Mouse (Mus musculus): ENCODE data around the gene Dnah3. TPM values are rescaled to one million over a fixed set of nuclear protein-coding genes. Genes with fewer than 3 reads are reported as not detected.

The Dnah3 gene
- polyA plus RNA-seq, 1 experiment from 2014 or later: 0.11 TPM

DNA sequence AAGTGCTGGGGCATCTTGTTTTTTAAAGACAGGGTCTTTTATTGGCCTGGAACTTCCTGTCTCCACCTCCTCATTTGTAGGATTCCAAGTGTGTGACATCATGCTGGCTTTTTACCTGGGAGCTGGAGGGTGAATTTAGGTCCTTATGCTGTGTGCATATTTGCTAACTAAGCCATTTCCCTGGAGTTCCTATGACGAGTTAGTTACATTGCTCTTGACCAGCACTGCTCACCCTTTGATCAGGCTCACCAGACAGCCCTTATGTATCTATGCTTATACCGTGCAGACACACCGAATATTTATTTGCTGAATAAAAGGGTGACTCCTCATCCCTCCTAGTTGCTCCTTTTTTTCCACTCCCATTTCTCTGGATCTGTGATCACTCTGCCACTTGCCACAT lies 14.9 kb downstream of the Dnah3 start:
- WGBS: 79% methylated on average over 3 of the region's 3 CpGs
- ATAC-seq: no peak
- H3K36me3 ChIP-seq (ENCODE audit: control insufficient read depth, insufficient read depth, low read length): no peaks in the 10 kb centered on the region

DNA sequence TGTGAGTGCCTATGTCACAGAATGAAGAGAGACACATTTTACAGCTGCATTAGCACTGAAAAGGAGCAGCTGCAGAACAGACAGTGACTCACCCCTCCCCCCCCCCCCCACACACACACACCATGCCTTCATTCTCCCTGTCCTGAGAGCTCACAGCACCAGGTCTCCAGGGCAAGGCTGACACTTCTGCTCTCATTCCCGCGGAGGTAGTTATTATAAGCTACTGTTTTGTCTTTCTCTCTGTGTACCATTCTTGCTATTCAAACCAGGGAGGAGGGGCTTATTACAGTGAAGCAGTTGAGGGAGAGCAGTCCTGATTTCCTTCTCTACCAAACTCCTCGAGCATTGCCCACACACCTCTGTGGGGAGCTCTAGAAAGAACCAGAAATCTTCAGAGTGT lies 25.9 kb downstream of the Dnah3 start:
- peaks cover 3% of the 10 kb centered on the region; the same call in 1 of the 2 replicates for H3K4me1 ChIP-seq (ENCODE audit: control insufficient read depth, insufficient read depth, low read depth, low read length)
- no peak overlapping the region for H3K9ac ChIP-seq (ENCODE audit: low read depth, low read length)
- peak; percentile 34; the same call in 1 of the 2 replicates for ATAC-seq
- H3K27ac ChIP-seq (ENCODE audit: low read depth, low read length): no peak overlapping the region
- no peaks in the 10 kb centered on the region for H3K27me3 ChIP-seq (replicated peaks; ENCODE audit: control insufficient read depth, insufficient read depth, low read length)
- no peaks in the 10 kb centered on the region for H3K9me3 ChIP-seq (ENCODE audit: control insufficient read depth, low read length)
- H3K4me3 ChIP-seq (ENCODE audit: low read length): no peak overlapping the region
- H3K4me2 ChIP-seq (ENCODE audit: low read length): no peak overlapping the region
- H3K36me3 ChIP-seq (ENCODE audit: control insufficient read depth, insufficient read depth, low read length): no peaks in the 10 kb centered on the region
- 13% methylated on average over 3 of the region's 3 CpGs for WGBS

More for the DNA sequence above, 14.9 kb downstream of the Dnah3 start:
- Histone ChIP-seq H3K27me3 (replicated peaks; ENCODE audit: control insufficient read depth, insufficient read depth, low read length) (no peaks in the 10 kb centered on the region), H3K4me2 (ENCODE audit: low read length) (no peak overlapping the region), H3K27ac (ENCODE audit: low read depth, low read length) (no peak overlapping the region), H3K9me3 (ENCODE audit: control insufficient read depth, low read length) (no peaks in the 10 kb centered on the region), H3K9ac (ENCODE audit: low read depth, low read length) (no peak overlapping the region), H3K4me3 (ENCODE audit: low read length) (no peak overlapping the region), H3K4me1 (ENCODE audit: control insufficient read depth, insufficient read depth, low read depth, low read length) (no peaks in the 10 kb centered on the region)

DNA sequence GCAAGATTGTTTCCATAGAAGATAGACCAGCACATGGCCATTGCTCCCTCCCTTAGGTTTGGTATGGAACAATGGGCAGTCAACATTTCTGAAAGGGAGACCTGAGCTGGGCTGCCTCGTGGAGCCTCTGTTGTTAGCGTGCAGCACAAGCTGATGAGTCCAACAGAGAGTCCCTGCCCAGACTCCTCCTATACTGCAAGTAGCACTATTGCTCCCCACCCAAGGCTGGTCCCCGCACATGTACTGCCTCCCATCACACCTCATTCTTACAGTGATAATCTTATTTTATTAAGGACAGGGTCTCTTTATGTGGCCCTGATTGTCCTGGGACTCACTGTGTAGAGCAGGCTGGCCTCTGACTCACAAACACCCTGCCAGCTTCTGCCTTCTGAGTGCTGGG lies 27.0 kb downstream of the Dnah3 start:
- ATAC-seq: 0 out of 2 replicates have a peak, but pooled peaks have one; percentile 17
- H3K4me2 ChIP-seq (ENCODE audit: low read length): no peak overlapping the region
- peaks cover 3% of the 10 kb centered on the region; the same call in 1 of the 2 replicates for H3K4me1 ChIP-seq (ENCODE audit: control insufficient read depth, insufficient read depth, low read depth, low read length)
- no peaks in the 10 kb centered on the region for H3K27me3 ChIP-seq (replicated peaks; ENCODE audit: control insufficient read depth, insufficient read depth, low read length)
- 86% methylated on average over 3 of the region's 3 CpGs for WGBS
- H3K9ac ChIP-seq (ENCODE audit: low read depth, low read length): no peak overlapping the region
- H3K27ac ChIP-seq (ENCODE audit: low read depth, low read length): no peak overlapping the region
- no peaks in the 10 kb centered on the region for H3K9me3 ChIP-seq (ENCODE audit: control insufficient read depth, low read length)
- H3K36me3 ChIP-seq (ENCODE audit: control insufficient read depth, insufficient read depth, low read length): no peaks in the 10 kb centered on the region
- no peak overlapping the region for H3K4me3 ChIP-seq (ENCODE audit: low read length)

DNA sequence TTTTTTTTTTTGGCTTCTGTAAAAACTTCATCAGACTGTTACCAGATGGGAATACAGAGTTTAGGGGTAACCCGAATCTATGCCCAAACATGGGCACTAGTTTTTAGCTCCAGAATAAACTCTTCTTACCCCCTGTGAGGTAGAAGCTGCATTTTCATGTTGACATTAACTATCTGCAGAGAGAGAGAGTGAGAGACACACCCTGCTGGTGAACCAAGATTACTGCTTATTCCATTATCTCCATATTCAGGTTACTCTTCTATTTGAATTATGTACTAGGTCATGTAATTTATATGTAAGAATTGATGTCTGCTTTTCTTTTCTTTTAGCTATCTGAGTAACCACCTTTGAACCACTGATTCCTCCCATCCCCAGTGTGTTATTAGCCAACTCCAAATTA lies 31.0 kb downstream of the Dnah3 start:
- Histone ChIP-seq H3K9ac (ENCODE audit: low read depth, low read length) (no peak overlapping the region), H3K27ac (ENCODE audit: low read depth, low read length) (no peak overlapping the region), H3K36me3 (ENCODE audit: control insufficient read depth, insufficient read depth, low read length) (no peaks in the 10 kb centered on the region), H3K9me3 (ENCODE audit: control insufficient read depth, low read length) (no peaks in the 10 kb centered on the region), H3K27me3 (replicated peaks; ENCODE audit: control insufficient read depth, insufficient read depth, low read length) (no peaks in the 10 kb centered on the region), H3K4me1 (ENCODE audit: control insufficient read depth, insufficient read depth, low read depth, low read length) (no peaks in the 10 kb centered on the region; the same call in 1 of the 2 replicates), H3K4me2 (ENCODE audit: low read length) (no peak overlapping the region), H3K4me3 (ENCODE audit: low read length) (no peak overlapping the region)
- WGBS: 81% methylated on average over 1 of the region's 1 CpGs
- ATAC-seq: no peak

DNA sequence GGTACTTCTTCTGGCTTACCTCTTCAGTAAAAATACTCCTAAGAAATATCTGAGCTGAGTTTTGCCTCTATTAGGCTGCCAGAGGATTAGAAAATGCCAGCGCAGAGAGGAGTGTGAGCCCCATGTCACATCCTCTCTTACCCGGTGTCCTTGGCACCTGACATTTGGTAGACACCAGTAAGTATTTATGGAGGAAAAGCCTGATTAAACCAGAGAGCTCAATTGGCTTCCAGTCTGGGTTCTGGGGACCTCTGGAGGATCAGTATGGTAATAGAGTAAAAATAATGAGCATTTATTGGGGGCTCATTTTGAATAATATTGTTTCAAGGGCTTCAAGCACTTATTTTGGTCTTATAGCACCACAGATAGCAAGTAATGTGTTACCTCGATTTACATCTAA lies 39.6 kb downstream of the Dnah3 start:
- WGBS: 85% methylated on average over 3 of the region's 3 CpGs
- no peak overlapping the region for H3K27ac ChIP-seq (ENCODE audit: low read depth, low read length)

DNA sequence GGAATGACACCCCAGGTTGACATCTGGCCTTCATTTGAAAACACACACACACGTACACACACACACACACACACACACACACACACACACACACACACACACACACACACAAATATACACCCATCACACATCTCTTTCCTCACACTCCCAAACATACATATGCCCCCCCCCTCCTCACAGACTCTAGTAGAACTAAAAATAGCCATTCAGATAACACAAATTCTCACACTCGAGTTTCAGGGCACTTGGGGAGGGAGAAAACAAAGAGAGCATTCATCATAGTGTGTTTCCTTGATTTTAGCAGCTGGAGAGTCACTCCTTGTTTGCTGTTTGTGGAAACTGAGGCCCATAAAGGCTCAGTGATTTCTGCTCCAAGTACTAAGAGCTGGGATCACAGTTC lies 41.1 kb downstream of the Dnah3 start:
- ATAC-seq: no peak
- Histone ChIP-seq H3K9me3 (ENCODE audit: control insufficient read depth, low read length) (no peaks in the 10 kb centered on the region), H3K9ac (ENCODE audit: low read depth, low read length) (no peak overlapping the region), H3K4me3 (ENCODE audit: low read length) (no peak overlapping the region), H3K36me3 (ENCODE audit: control insufficient read depth, insufficient read depth, low read length) (no peaks in the 10 kb centered on the region), H3K27me3 (replicated peaks; ENCODE audit: control insufficient read depth, insufficient read depth, low read length) (no peaks in the 10 kb centered on the region), H3K4me2 (ENCODE audit: low read length) (no peak overlapping the region), H3K4me1 (ENCODE audit: control insufficient read depth, insufficient read depth, low read depth, low read length) (no peaks in the 10 kb centered on the region), H3K27ac (ENCODE audit: low read depth, low read length) (no peak overlapping the region)
- 60% methylated on average over 2 of the region's 2 CpGs for WGBS

More for the DNA sequence above, 39.6 kb downstream of the Dnah3 start:
- Histone ChIP-seq H3K36me3 (ENCODE audit: control insufficient read depth, insufficient read depth, low read length) (no peaks in the 10 kb centered on the region), H3K27me3 (replicated peaks; ENCODE audit: control insufficient read depth, insufficient read depth, low read length) (no peaks in the 10 kb centered on the region), H3K4me2 (ENCODE audit: low read length) (no peak overlapping the region), H3K9ac (ENCODE audit: low read depth, low read length) (no peak overlapping the region), H3K4me1 (ENCODE audit: control insufficient read depth, insufficient read depth, low read depth, low read length) (no peaks in the 10 kb centered on the region), H3K4me3 (ENCODE audit: low read length) (no peak overlapping the region), H3K9me3 (ENCODE audit: control insufficient read depth, low read length) (no peaks in the 10 kb centered on the region)
- ATAC-seq: no peak

DNA sequence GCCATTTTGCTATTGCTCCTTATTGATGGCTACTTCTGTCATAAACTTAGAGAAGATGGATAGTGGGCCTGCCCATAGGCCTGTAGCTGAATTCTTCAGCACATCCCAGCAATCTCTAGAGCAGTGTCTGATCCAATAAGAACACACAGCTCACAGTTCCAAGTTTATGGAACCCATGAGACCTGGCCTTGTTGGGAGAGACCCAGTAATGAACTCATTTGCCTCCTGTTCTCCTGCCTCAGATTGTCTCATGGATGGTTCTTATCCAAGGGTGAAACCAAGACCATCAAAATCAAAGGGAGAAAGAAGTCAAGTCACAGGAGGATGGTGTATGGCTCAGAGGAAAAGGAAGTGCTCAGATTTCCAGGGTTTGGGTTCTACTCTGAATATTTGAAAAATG lies 44.6 kb downstream of the Dnah3 start:
- no peak overlapping the region for H3K4me2 ChIP-seq (ENCODE audit: low read length)
- H3K27ac ChIP-seq (ENCODE audit: low read depth, low read length): no peak overlapping the region
- H3K9ac ChIP-seq (ENCODE audit: low read depth, low read length): no peak overlapping the region
- no peak for ATAC-seq
- H3K27me3 ChIP-seq (replicated peaks; ENCODE audit: control insufficient read depth, insufficient read depth, low read length): no peaks in the 10 kb centered on the region
- no peak overlapping the region for H3K4me3 ChIP-seq (ENCODE audit: low read length)
- no peaks in the 10 kb centered on the region for H3K4me1 ChIP-seq (ENCODE audit: control insufficient read depth, insufficient read depth, low read depth, low read length)
- no peaks in the 10 kb centered on the region for H3K9me3 ChIP-seq (ENCODE audit: control insufficient read depth, low read length)
- H3K36me3 ChIP-seq (ENCODE audit: control insufficient read depth, insufficient read depth, low read length): no peaks in the 10 kb centered on the region

DNA sequence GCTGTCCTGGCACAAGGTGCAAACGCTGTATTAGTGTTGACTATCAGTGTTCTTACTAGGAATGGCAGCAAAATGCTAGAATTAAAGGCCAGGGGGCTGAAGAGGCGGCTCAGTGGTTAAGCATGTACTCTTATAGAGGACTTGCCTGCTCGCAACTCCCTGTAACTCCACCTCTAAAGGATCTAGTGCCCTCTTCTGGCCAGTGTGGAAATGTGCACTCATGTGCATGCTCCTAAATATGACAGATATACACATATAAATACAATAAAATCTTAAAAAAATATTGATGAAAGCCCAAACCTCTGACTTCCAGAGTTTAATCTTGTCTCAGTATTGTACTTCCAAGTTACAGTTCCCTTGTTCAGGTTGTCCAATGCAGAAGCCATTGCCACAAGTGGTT lies 51.1 kb downstream of the Dnah3 start:
- no peak overlapping the region for H3K9ac ChIP-seq (ENCODE audit: low read depth, low read length)
- no peaks in the 10 kb centered on the region for H3K9me3 ChIP-seq (ENCODE audit: control insufficient read depth, low read length)
- no peak for ATAC-seq
- no peaks in the 10 kb centered on the region for H3K36me3 ChIP-seq (ENCODE audit: control insufficient read depth, insufficient read depth, low read length)
- H3K4me2 ChIP-seq (ENCODE audit: low read length): no peak overlapping the region
- H3K4me3 ChIP-seq (ENCODE audit: low read length): no peak overlapping the region
- no peaks in the 10 kb centered on the region for H3K27me3 ChIP-seq (replicated peaks; ENCODE audit: control insufficient read depth, insufficient read depth, low read length)
- H3K4me1 ChIP-seq (ENCODE audit: control insufficient read depth, insufficient read depth, low read depth, low read length): no peaks in the 10 kb centered on the region
- H3K27ac ChIP-seq (ENCODE audit: low read depth, low read length): no peak overlapping the region
- 89% methylated on average over 3 of the region's 3 CpGs for WGBS

DNA sequence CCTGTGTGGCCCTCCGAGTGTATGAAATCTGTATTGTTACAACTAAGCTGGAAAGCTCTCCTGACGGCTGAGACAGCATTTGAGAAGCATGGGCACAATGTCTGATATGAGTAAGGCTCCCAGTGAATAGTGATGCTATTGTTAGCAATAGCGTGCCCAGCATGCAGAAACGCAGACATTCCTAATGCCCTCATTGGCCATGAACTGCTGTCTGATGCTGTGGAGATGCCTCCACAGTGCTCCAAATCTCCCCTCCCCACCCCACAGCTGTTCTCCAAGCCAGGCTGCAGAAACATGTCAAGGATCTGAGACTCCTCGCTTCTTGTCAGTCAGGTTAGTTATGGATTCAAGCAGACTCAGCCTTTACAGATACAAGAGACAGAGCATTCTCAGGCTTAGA lies 58.7 kb downstream of the Dnah3 start:
- WGBS: 60% methylated on average over 5 of the region's 5 CpGs

DNA sequence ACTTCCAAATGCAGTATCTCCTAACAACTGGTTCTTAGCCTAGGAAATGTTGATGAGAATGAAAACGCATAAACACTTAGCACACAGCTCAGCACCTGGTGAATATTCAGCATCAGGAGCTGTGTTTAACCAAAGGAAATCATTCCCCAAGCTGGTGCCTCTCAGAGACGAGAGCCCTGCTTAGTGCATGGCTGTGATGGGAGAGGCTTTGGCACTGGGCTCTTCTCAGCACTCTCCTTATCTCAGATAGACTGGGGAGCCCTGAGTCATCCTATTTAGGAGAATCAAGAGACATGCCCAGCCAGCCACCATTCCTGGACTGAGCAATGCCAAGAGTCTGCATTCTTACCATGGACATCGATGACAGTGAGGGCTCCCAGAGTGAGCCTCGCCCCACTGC lies 60.1 kb downstream of the Dnah3 start:
- Histone ChIP-seq H3K9ac (ENCODE audit: low read depth, low read length) (no peak overlapping the region), H3K36me3 (ENCODE audit: control insufficient read depth, insufficient read depth, low read length) (no peaks in the 10 kb centered on the region), H3K27me3 (replicated peaks; ENCODE audit: control insufficient read depth, insufficient read depth, low read length) (no peaks in the 10 kb centered on the region), H3K4me1 (ENCODE audit: control insufficient read depth, insufficient read depth, low read depth, low read length) (no peaks in the 10 kb centered on the region), H3K4me3 (ENCODE audit: low read length) (no peak overlapping the region), H3K27ac (ENCODE audit: low read depth, low read length) (no peak overlapping the region), H3K9me3 (ENCODE audit: control insufficient read depth, low read length) (no peaks in the 10 kb centered on the region), H3K4me2 (ENCODE audit: low read length) (no peak overlapping the region)
- WGBS: 83% methylated on average over 4 of the region's 4 CpGs
- 0 out of 2 replicates have a peak, but pooled peaks have one; percentile 37 for ATAC-seq

More for the DNA sequence above, 58.7 kb downstream of the Dnah3 start:
- H3K36me3 ChIP-seq (ENCODE audit: control insufficient read depth, insufficient read depth, low read length): no peaks in the 10 kb centered on the region
- H3K9me3 ChIP-seq (ENCODE audit: control insufficient read depth, low read length): no peaks in the 10 kb centered on the region
- no peak overlapping the region for H3K27ac ChIP-seq (ENCODE audit: low read depth, low read length)
- no peak for ATAC-seq
- no peak overlapping the region for H3K4me3 ChIP-seq (ENCODE audit: low read length)
- no peak overlapping the region for H3K9ac ChIP-seq (ENCODE audit: low read depth, low read length)
- no peak overlapping the region for H3K4me2 ChIP-seq (ENCODE audit: low read length)
- no peaks in the 10 kb centered on the region for H3K27me3 ChIP-seq (replicated peaks; ENCODE audit: control insufficient read depth, insufficient read depth, low read length)
- no peaks in the 10 kb centered on the region for H3K4me1 ChIP-seq (ENCODE audit: control insufficient read depth, insufficient read depth, low read depth, low read length)
